Mouse (Mus musculus) ES-Bruce4 (cell line): ENCODE data around the gene Kmt2b. TPM values are rescaled to one million over a fixed set of nuclear protein-coding genes. Genes with fewer than 3 reads are reported as not detected.

Experiments
- H3K27ac ChIP-seq: 2 replicates; pipeline ENCODE4 v1.5.1; 2012; ENCODE audit warnings: low read length, inconsistent platforms; ENCODE audit not compliant: insufficient read depth
- H3K27me3 ChIP-seq: 2 replicates; pipeline ENCODE4 v1.6.1; 2012; ENCODE audit warnings: mild to moderate bottlenecking, low read length, inconsistent platforms; ENCODE audit not compliant: control insufficient read depth, poor library complexity, insufficient read depth, severe bottlenecking
- H3K36me3 ChIP-seq: 2 replicates; pipeline ENCODE4 v1.6.1; 2012; ENCODE audit warnings: inconsistent platforms, mild to moderate bottlenecking, low read length, moderate library complexity; ENCODE audit not compliant: control insufficient read depth, poor library complexity, insufficient read depth, severe bottlenecking
- H3K4me1 ChIP-seq: one replicate; pipeline ENCODE4 v1.8.1; 2011; ENCODE audit warnings: low read length; ENCODE audit not compliant: control insufficient read depth, insufficient read depth
- H3K4me3 ChIP-seq: 2 replicates; pipeline ENCODE4 v1.5.1; 2011; ENCODE audit warnings: low read depth, mild to moderate bottlenecking, low read length
- H3K9ac ChIP-seq: 2 replicates; pipeline ENCODE4 v1.6.1; 2012; ENCODE audit warnings: low read depth, mild to moderate bottlenecking, inconsistent platforms; ENCODE audit not compliant: poor library complexity, severe bottlenecking
- H3K9me3 ChIP-seq: replicated peaks from 2 replicates; pipeline ENCODE4 v1.6.1; 2012; ENCODE audit warnings: mild to moderate bottlenecking, low read length, inconsistent platforms; ENCODE audit not compliant: control insufficient read depth, poor library complexity, insufficient read depth, severe bottlenecking
- CTCF ChIP-seq: IDR thresholded peaks from one replicate; pipeline ENCODE4 v1.8.1; 2011; ENCODE audit warnings: low read depth, low read length
- EP300 ChIP-seq: IDR thresholded peaks from 2 replicates; pipeline ENCODE4 v1.6.1; 2011; ENCODE audit warnings: low read depth, low read length; ENCODE audit not compliant: insufficient read depth
- POLR2A ChIP-seq: IDR thresholded peaks from one replicate; pipeline ENCODE4 v1.8.1; 2011; ENCODE audit warnings: low read length; ENCODE audit not compliant: insufficient read depth
- polyA plus RNA-seq: library from polyadenylated mRNA; stranded (reverse); fragments of >200 nt; gene quantifications from 2 replicates; pipeline ENCODE4 v1.2.4, GENCODE M21; 2011; ENCODE audit warnings: low read depth; ENCODE audit not compliant: missing spikeins, insufficient read depth, insufficient read length

Gene Kmt2b
- polyA plus RNA-seq, 1 experiment = 70.2 TPM

GRCm38 (mm10) chr7:30559443-30559954, 29.0 kb downstream of the Kmt2b start, which contains the start of gene Lin37:
Lin37 (minus strand) TSS chr7:30559838.
- TF ChIP-seq EP300 (no peak), POLR2A (peak; percentile 27), CTCF (no peak)
- Histone ChIP-seq H3K4me1 (peaks cover 3% of the 10 kb centered on the region), H3K36me3 (peaks cover 16% of the 10 kb centered on the region), H3K27ac (peak within 1 kb of the TSS; percentile 13; the same call in 1 of the 2 replicates), H3K9me3 (no peaks in the 10 kb centered on the region), H3K9ac (peak within 1 kb of the TSS; percentile 74), H3K27me3 (no peaks in the 10 kb centered on the region), H3K4me3 (peak within 1 kb of the TSS; percentile 93)

- Histone ChIP-seq H3K9ac (peak overlapping the region; percentile 74), H3K9me3 (no peaks in the 10 kb centered on the region), H3K4me3 (peak overlapping the region; percentile 93), H3K4me1 (peaks cover 3% of the 10 kb centered on the region), H3K27me3 (no peaks in the 10 kb centered on the region), H3K27ac (peak overlapping the region; percentile 13; the same call in 1 of the 2 replicates), H3K36me3 (peaks cover 16% of the 10 kb centered on the region)
- no peak for TF ChIP-seq POLR2A
- no peak for TF ChIP-seq CTCF
- no peak for TF ChIP-seq EP300
Measured at GRCm38 (mm10) chr7:30558656-30559442, 29.7 kb downstream of the Kmt2b start.

- Histone ChIP-seq H3K4me3 (no peak overlapping the region), H3K36me3 (peaks cover 16% of the 10 kb centered on the region), H3K9ac (0 out of 2 replicates have a peak overlapping the region, but pooled peaks have one; percentile 74), H3K27me3 (no peaks in the 10 kb centered on the region), H3K9me3 (no peaks in the 10 kb centered on the region), H3K27ac (no peak overlapping the region), H3K4me1 (peaks cover 3% of the 10 kb centered on the region)
- TF ChIP-seq EP300 (no peak), CTCF (no peak), POLR2A (no peak)
Measured at GRCm38 (mm10) chr7:30557901-30558514, 30.5 kb downstream of the Kmt2b start.

- H3K9ac ChIP-seq = no peak overlapping the region
- no peak overlapping the region for H3K4me3 ChIP-seq
- no peaks in the 10 kb centered on the region for H3K27me3 ChIP-seq
- H3K9me3 ChIP-seq = no peaks in the 10 kb centered on the region
- TF ChIP-seq EP300 (no peak), CTCF (peak; percentile 14), POLR2A (no peak)
- H3K36me3 ChIP-seq = peaks cover 16% of the 10 kb centered on the region
- H3K27ac ChIP-seq = no peak overlapping the region
- H3K4me1 ChIP-seq = peaks cover 3% of the 10 kb centered on the region
Measured at GRCm38 (mm10) chr7:30556894-30557536, 31.5 kb downstream of the Kmt2b start.

- no peak overlapping the region for H3K27ac ChIP-seq
- H3K9ac ChIP-seq = peak overlapping the region; percentile 82; the same call in 1 of the 2 replicates
- H3K9me3 ChIP-seq = no peaks in the 10 kb centered on the region
- H3K27me3 ChIP-seq = no peaks in the 10 kb centered on the region
- peaks cover 16% of the 10 kb centered on the region for H3K36me3 ChIP-seq
- H3K4me3 ChIP-seq = no peak overlapping the region
- no peak for TF ChIP-seq EP300
- TF ChIP-seq CTCF = no peak
- TF ChIP-seq POLR2A = no peak
- peaks cover 3% of the 10 kb centered on the region for H3K4me1 ChIP-seq
Measured at GRCm38 (mm10) chr7:30553810-30554584, 34.5 kb downstream of the Kmt2b start.
